Mouse (Mus musculus): ENCODE data around the gene Hes1. TPM values are rescaled to one million over a fixed set of nuclear protein-coding genes. Genes with fewer than 3 reads are reported as not detected.

Gene Hes1
- polyA plus RNA-seq, 1 experiment from 2014 or later, result 76.9 TPM

- no peaks in the 10 kb centered on the region for H3K36me3 ChIP-seq
- H3K9ac ChIP-seq (replicated peaks), result no peak overlapping the region
- WGBS, result 73% methylated on average over 2 of the region's 2 CpGs
- no peak overlapping the region for H3K27ac ChIP-seq
- no peaks in the 10 kb centered on the region for H3K9me3 ChIP-seq
- ATAC-seq (ENCODE audit: insufficient number of reproducible peaks, insufficient read depth, low FRiP score, low TSS enrichment, low read depth), result no peak
- H3K27me3 ChIP-seq, result peaks cover 27% of the 10 kb centered on the region
- H3K4me1 ChIP-seq (replicated peaks), result peaks cover 19% of the 10 kb centered on the region
- no peak overlapping the region for H3K4me3 ChIP-seq (replicated peaks)
- H3K4me2 ChIP-seq, result no peak overlapping the region
These were observed 11.9 kb upstream of the Hes1 start for GRCm38 (mm10) chr16:30052271-30052670.

GRCm38 (mm10) chr16:30052839-30053511, 11.2 kb upstream of the Hes1 start:
- no peak overlapping the region for H3K9ac ChIP-seq (replicated peaks)
- no peaks in the 10 kb centered on the region for H3K36me3 ChIP-seq
- no peak overlapping the region for H3K27ac ChIP-seq
- H3K4me3 ChIP-seq (replicated peaks), result no peak overlapping the region
- peaks cover 24% of the 10 kb centered on the region for H3K27me3 ChIP-seq
- no peaks in the 10 kb centered on the region for H3K9me3 ChIP-seq
- 62% methylated on average over 16 of the region's 16 CpGs for WGBS
- ATAC-seq (ENCODE audit: insufficient number of reproducible peaks, insufficient read depth, low FRiP score, low TSS enrichment, low read depth), result no peak
- no peak overlapping the region for H3K4me2 ChIP-seq
- peaks cover 17% of the 10 kb centered on the region for H3K4me1 ChIP-seq (replicated peaks)

GRCm38 (mm10) chr16:30054541-30054940, 9.6 kb upstream of the Hes1 start:
- 63% methylated on average over 4 of the region's 4 CpGs for WGBS
- Histone ChIP-seq H3K36me3 (no peaks in the 10 kb centered on the region), H3K4me1 (replicated peaks) (peaks cover 24% of the 10 kb centered on the region), H3K9me3 (no peaks in the 10 kb centered on the region), H3K27ac (no peak overlapping the region), H3K4me3 (replicated peaks) (no peak overlapping the region), H3K27me3 (peaks cover 16% of the 10 kb centered on the region; the same call in 1 of the 2 replicates), H3K9ac (replicated peaks) (no peak overlapping the region), H3K4me2 (no peak overlapping the region)
- ATAC-seq (ENCODE audit: insufficient number of reproducible peaks, insufficient read depth, low FRiP score, low TSS enrichment, low read depth), result no peak

- H3K27me3 ChIP-seq, result peaks cover 16% of the 10 kb centered on the region; the same call in 1 of the 2 replicates
- no peaks in the 10 kb centered on the region for H3K9me3 ChIP-seq
- H3K4me1 ChIP-seq (replicated peaks), result peaks cover 32% of the 10 kb centered on the region
- no peak overlapping the region for H3K4me3 ChIP-seq (replicated peaks)
- whole genome bisulfite sequencing, result 16% methylated on average over 10 of the region's 10 CpGs
- no peak overlapping the region for H3K4me2 ChIP-seq
- no peak overlapping the region for H3K27ac ChIP-seq
- H3K36me3 ChIP-seq, result no peaks in the 10 kb centered on the region
- ATAC-seq (ENCODE audit: insufficient number of reproducible peaks, insufficient read depth, low FRiP score, low TSS enrichment, low read depth), result no peak
- H3K9ac ChIP-seq (replicated peaks), result no peak overlapping the region
These were observed 8.8 kb upstream of the Hes1 start for GRCm38 (mm10) chr16:30055361-30055889.

- no peaks in the 10 kb centered on the region for H3K9me3 ChIP-seq
- no peak for ATAC-seq (ENCODE audit: insufficient number of reproducible peaks, insufficient read depth, low FRiP score, low TSS enrichment, low read depth)
- peaks cover 37% of the 10 kb centered on the region for H3K4me1 ChIP-seq (replicated peaks)
- no peak overlapping the region for H3K9ac ChIP-seq (replicated peaks)
- H3K4me2 ChIP-seq, result no peak overlapping the region
- H3K27ac ChIP-seq, result no peak overlapping the region
- H3K4me3 ChIP-seq (replicated peaks), result no peak overlapping the region
- peaks cover 19% of the 10 kb centered on the region; the same call in 1 of the 2 replicates for H3K27me3 ChIP-seq
- no peaks in the 10 kb centered on the region for H3K36me3 ChIP-seq
- 67% methylated on average over 7 of the region's 7 CpGs for WGBS
These were observed 8.3 kb upstream of the Hes1 start for GRCm38 (mm10) chr16:30055927-30056326.

- H3K9me3 ChIP-seq, result no peaks in the 10 kb centered on the region
- H3K4me2 ChIP-seq, result no peak overlapping the region
- no peaks in the 10 kb centered on the region for H3K36me3 ChIP-seq
- H3K27ac ChIP-seq, result no peak overlapping the region
- H3K4me1 ChIP-seq (replicated peaks), result peaks cover 47% of the 10 kb centered on the region
- 84% methylated on average over 2 of the region's 2 CpGs for WGBS
- ATAC-seq (ENCODE audit: insufficient number of reproducible peaks, insufficient read depth, low FRiP score, low TSS enrichment, low read depth), result no peak
- H3K4me3 ChIP-seq (replicated peaks), result no peak overlapping the region
- H3K9ac ChIP-seq (replicated peaks), result no peak overlapping the region
- H3K27me3 ChIP-seq, result peaks cover 17% of the 10 kb centered on the region
These were observed 7.3 kb upstream of the Hes1 start for GRCm38 (mm10) chr16:30056906-30057305.

GRCm38 (mm10) chr16:30058974-30059717, 5.0 kb upstream of the Hes1 start:
- H3K36me3 ChIP-seq, result no peaks in the 10 kb centered on the region
- H3K9ac ChIP-seq (replicated peaks), result no peak overlapping the region
- peak overlapping the region; percentile 24 for H3K4me2 ChIP-seq
- H3K9me3 ChIP-seq, result no peaks in the 10 kb centered on the region
- peak; percentile 71; the same call in 1 of the 2 replicates for ATAC-seq (ENCODE audit: insufficient number of reproducible peaks, insufficient read depth, low FRiP score, low TSS enrichment, low read depth)
- no peak overlapping the region for H3K4me3 ChIP-seq (replicated peaks)
- H3K27ac ChIP-seq, result peak overlapping the region; percentile 53
- peaks cover 14% of the 10 kb centered on the region for H3K27me3 ChIP-seq
- WGBS, result 13% methylated on average over 9 of the region's 9 CpGs
- H3K4me1 ChIP-seq (replicated peaks), result peaks cover 58% of the 10 kb centered on the region

GRCm38 (mm10) chr16:30060412-30060811, 3.8 kb upstream of the Hes1 start:
- peak overlapping the region; percentile 37; the same call in 1 of the 2 replicates for H3K9ac ChIP-seq (replicated peaks)
- no peak for ATAC-seq (ENCODE audit: insufficient number of reproducible peaks, insufficient read depth, low FRiP score, low TSS enrichment, low read depth)
- peaks cover 10% of the 10 kb centered on the region; the same call in 1 of the 2 replicates for H3K27me3 ChIP-seq
- H3K27ac ChIP-seq, result no peak overlapping the region
- 20% methylated on average over 8 of the region's 8 CpGs for WGBS
- peak overlapping the region; percentile 10; the same call in 1 of the 2 replicates for H3K4me2 ChIP-seq
- H3K4me1 ChIP-seq (replicated peaks), result peaks cover 56% of the 10 kb centered on the region
- no peaks in the 10 kb centered on the region for H3K36me3 ChIP-seq
- no peak overlapping the region for H3K4me3 ChIP-seq (replicated peaks)
- H3K9me3 ChIP-seq, result no peaks in the 10 kb centered on the region

- peaks cover 10% of the 10 kb centered on the region; the same call in 1 of the 2 replicates for H3K27me3 ChIP-seq
These were observed 1.7 kb upstream of the Hes1 start for GRCm38 (mm10) chr16:30062242-30063030.

GRCm38 (mm10) chr16:30063121-30063881, 883 bp upstream of the Hes1 start:
- peaks cover 49% of the 10 kb centered on the region for H3K4me1 ChIP-seq (replicated peaks)
- peak overlapping the region; percentile 78 for H3K4me3 ChIP-seq (replicated peaks)
- no peaks in the 10 kb centered on the region for H3K9me3 ChIP-seq
- H3K27me3 ChIP-seq, result peaks cover 10% of the 10 kb centered on the region; the same call in 1 of the 2 replicates
- peak overlapping the region; percentile 87 for H3K4me2 ChIP-seq
- under 1% methylated on average over 71 of the region's 82 CpGs for WGBS
- peaks cover 3% of the 10 kb centered on the region; the same call in 1 of the 2 replicates for H3K36me3 ChIP-seq
- 0 out of 2 replicates have a peak, but pooled peaks have one; percentile 0 for ATAC-seq (ENCODE audit: insufficient number of reproducible peaks, insufficient read depth, low FRiP score, low TSS enrichment, low read depth)
- H3K9ac ChIP-seq (replicated peaks), result peak overlapping the region; percentile 90
- peak overlapping the region; percentile 97 for H3K27ac ChIP-seq

More at GRCm38 (mm10) chr16:30062242-30063030, 1.7 kb upstream of the Hes1 start:
- Histone ChIP-seq H3K9ac (replicated peaks) (peak overlapping the region; percentile 90; the same call in 1 of the 2 replicates), H3K36me3 (peaks cover 3% of the 10 kb centered on the region; the same call in 1 of the 2 replicates), H3K4me2 (peak overlapping the region; percentile 87), H3K4me3 (replicated peaks) (peak overlapping the region; percentile 78), H3K4me1 (replicated peaks) (peaks cover 47% of the 10 kb centered on the region), H3K27ac (peak overlapping the region; percentile 97), H3K9me3 (no peaks in the 10 kb centered on the region)
- 19% methylated on average over 12 of the region's 12 CpGs for WGBS
- no peak for ATAC-seq (ENCODE audit: insufficient number of reproducible peaks, insufficient read depth, low FRiP score, low TSS enrichment, low read depth)
